Mouse (Mus musculus) left cerebral cortex, postnatal 4 days (tissue): ENCODE results near the gene Vps37b. TPM values are rescaled to one million over a fixed set of nuclear protein-coding genes. Genes with fewer than 3 reads are reported as not detected.

Experiments used
- DNase-seq: peaks from one replicate; pipeline ENCODE4 v3.0.0-alpha.2; 2022
- intact Hi-C: fragments of 180-260 bp; cut with DNase I; formaldehyde crosslinking; loops from one replicate; pipeline ENCODE4 v1.15.1; 2025
- total RNA-seq, 2 experiments: library from RNA; stranded (reverse); gene quantifications; 2 replicates each; pipeline ENCODE4 v1.2.3; 2021

The Vps37b gene
- total RNA-seq, 2 experiments from 2014 or later = 46.2 to 49.9 TPM

DNA sequence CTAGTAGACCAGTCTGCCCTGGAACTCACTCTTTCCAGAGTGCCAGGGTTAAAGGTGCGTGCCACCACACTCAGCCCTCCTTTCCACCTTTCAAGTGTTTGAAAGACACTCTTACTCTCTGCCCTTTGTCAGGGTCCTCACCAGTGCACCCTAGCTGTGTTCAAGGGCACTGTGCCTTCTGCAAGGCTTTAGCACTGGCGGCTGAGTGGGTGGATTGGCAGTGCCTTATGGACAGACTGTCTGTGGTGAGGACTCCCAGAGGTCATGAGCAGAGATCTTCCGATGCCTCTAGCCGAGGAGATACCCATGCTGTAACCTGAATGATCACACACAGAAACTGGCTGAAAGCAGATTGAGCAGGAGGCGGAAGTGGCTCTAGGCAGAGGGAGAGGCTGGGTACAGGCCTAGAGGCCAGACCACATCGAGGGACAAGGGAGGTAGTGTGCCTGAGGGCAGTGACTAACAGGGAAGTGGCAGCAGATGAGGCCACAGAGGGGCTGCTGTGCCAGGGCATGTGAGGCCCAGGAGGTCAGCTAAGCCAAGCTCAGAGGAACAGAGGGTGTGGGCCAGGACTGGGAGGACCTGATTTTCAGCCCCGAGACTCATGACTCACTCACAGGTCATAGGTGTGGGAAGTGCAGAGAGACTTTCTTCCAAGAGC lies 14.8 kb upstream of the Vps37b start:
- no peak for DNase-seq
- intact Hi-C loops = no loop called here

- intact Hi-C loops = no loop called here
- peak; percentile 86 for DNase-seq
Observed at GRCm38 (mm10) chr5:124045453-124046010, 13.5 kb upstream of the Vps37b start.

DNA sequence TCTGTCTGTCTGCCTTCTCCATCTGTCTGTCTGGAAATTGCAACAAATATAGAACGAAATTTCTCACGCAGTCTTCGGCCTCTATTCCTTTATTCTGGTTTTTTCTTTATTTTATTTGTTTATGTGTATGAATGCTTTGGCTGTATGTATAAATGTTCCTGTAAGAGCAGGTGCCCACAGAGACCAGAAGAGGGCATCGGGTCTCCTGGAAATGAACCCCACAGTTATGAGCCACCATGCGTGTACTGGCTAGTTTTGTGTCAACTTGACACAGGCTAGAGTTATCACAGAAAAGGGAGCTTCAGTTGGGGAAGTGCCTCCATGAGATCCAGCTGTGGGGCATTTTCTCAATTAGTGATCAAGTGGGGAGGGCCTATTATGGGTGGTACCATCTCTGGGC lies 11.9 kb upstream of the Vps37b start:
- DNase-seq = no peak
- intact Hi-C loops = no loop called here

DNA sequence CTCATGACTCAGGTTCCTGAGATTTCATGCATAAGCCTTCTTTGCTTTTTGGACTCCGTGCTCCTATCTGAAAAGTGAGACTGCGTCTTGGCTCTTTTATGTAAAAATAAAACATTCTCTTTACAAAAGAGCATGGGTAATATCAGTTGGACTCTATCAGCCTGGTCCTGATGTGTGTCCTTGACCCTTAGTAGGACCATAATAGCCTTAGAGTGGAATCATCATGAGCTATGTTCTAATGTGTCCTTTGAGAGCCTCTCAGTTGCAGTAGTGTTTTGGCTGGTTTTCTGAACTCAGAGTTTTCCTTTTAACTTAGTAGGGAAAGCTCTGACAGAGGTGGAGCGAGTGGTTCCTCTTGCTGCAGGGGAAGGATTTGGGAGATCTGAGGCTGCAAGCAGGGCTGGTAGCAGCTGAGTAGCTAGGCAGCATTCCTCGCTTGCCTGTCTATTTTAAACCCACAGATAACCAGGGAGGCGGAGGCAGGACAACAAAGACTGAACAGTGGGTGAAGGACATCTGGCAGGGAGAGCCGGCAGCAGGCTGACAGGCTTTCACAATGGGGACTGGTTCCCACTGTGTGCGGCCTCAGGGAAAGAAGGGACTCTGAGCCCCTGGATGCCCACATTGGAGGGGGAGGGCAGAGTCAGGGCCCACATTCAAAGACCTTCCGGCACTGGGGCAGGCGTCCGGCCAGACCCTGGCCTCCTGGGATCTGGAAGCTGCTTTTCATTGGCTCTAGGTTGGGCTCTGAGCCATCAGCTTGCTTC lies 11.3 kb upstream of the Vps37b start:
- DNase-seq = peak; percentile 98
- intact Hi-C loops = no loop called here

GRCm38 (mm10) chr5:124041097-124041496 lies 9.0 kb upstream of the Vps37b start:
- no peak for DNase-seq
- intact Hi-C loops = no loop called here

DNA sequence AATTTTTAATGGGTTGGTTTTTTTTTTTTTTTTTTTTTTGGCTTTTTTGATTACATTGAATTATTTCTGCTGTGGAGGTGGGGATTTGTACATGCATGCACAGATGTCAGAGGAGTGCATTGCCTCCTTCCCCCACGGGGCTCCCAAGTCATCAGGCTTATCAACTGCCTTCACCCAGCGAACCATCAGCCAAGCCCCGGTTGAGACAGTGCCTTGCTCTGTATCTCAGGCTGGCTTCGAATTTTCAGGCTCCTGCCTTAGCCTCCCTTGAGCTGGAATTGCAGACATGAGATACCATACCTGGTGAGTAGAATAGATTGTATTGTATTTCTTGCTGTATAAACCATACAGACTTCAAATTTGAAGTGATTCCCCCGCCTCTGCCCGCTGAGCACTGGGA lies 7.5 kb upstream of the Vps37b start:
- intact Hi-C loops = no loop called here
- no peak for DNase-seq

DNA sequence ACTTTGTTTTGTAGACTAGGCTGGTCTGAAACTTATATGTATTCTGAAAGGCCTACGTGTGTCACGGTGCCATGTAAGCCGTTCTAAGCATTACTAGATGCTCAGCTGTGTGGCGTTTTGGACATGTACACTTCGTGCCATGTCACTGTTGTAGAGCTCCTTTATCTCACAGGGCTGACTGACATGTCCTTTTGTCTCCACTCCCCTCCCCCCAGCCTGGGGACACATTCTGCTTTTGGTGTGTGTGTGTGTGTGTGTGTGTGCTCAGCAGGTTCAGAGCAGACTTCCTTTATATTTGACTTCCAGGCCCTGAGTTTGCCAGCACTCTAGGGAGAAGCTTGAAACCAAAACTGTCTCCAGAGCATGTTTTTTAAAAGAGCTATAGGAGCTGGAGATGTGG lies 4.8 kb upstream of the Vps37b start:
- DNase-seq = no peak
- intact Hi-C loops = no loop called here

GRCm38 (mm10) chr5:124036341-124036740 lies 4.3 kb upstream of the Vps37b start:
- intact Hi-C loops = no loop called here
- no peak for DNase-seq

GRCm38 (mm10) chr5:124035806-124036205 lies 3.7 kb upstream of the Vps37b start:
- intact Hi-C loops = no loop called here
- no peak for DNase-seq

DNA sequence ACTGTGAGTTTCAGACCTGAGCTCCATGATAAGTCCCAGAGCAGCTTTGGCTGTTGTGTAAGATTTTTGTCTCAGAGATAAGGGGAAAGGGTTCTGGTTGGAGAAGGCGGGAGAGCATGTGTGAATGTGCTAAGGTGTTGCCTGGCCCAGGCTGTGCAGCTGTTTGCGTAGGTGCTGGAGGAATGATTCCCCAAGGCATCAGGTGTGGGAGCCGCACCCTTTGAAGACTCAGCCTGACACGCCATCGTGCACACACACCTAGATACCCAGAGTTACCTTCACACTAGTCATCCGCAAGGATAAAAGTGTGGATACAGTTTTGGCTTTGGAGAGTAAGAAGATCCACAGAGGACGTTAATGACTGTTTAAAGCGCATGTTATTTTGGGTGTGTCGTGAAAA lies 3.3 kb upstream of the Vps37b start:
- no peak for DNase-seq
- intact Hi-C loops = no loop called here

- intact Hi-C loops = no loop called here
- no peak for DNase-seq
Observed at GRCm38 (mm10) chr5:124034471-124034870, 2.4 kb upstream of the Vps37b start.

DNA sequence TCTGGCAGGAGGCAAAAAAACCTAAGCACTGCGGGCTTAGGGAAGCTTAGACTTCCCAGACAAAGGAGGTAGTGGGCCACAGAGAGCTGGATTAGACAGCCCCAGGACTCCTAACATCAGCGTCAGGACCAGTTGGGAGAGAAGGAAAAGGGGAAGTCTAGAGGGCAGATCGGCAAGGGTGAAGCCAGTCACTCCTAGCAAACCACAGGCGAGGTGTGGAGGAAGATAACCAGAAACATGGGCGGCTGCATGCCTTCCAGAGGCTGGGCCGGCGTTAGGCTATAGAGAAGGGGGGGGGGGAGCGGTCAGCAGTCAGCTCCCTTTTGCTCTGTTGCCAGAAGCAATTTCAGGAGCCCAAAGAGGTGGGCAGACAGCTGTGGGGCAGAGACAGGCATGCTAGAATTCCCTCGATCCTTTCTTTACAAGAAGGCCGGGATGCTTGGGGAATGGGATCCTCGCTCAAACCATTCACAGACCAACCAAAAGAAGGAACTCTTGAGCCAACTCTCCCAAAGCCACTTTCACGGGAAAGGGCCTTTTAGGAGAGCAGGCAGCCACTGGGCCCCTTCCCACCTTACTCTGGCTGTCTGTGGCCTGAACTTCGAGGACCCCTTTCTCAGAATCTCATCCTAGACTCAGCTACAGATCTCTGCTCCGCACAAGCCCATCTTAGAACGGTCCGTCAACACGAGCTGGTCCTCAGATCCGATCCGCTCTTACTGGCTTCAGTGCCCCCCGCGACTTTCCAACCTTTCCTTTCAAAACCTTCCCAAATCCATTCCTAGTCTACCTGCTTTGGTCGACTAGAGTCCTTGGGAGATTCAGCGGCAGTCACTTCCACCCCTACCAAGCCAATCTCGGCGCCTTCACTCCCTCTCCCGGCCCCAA lies 758 bp downstream of the Vps37b start:
- intact Hi-C loops = no loop called here
- no peak for DNase-seq

DNA sequence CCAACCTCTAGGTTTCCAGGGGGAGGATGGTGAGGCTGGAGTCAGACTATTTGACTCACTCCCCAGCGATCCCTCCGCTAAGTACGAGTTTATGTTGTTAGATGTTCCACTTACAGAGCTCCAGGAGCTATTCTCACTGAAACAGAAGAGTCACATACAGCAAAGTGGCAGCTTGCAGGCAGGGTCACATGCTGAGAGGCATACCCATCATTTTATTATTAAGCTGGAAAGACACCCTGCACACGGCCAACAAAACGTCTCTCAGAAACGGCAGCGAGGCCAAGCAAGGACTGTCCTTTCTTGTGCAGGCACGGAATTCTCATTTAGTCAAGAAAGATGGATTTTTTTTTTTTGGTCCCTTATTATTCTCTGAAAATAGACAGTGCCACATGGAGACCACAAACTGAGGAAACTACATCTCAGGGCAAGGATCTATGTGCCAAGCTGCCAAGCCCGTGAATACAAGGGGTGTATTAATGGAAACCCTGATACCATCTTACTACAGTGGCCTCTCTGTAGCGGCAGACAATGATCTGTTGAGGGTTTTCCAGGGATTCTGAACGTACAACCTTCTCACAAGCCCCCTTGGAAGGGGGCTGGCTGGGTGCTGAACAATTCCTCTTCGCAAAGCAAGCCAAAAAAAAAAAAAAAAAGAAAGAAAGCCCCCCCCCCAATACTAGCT lies 1.5 kb downstream of the Vps37b start:
- DNase-seq = peak; percentile 59
- intact Hi-C loops = no loop called here

DNA sequence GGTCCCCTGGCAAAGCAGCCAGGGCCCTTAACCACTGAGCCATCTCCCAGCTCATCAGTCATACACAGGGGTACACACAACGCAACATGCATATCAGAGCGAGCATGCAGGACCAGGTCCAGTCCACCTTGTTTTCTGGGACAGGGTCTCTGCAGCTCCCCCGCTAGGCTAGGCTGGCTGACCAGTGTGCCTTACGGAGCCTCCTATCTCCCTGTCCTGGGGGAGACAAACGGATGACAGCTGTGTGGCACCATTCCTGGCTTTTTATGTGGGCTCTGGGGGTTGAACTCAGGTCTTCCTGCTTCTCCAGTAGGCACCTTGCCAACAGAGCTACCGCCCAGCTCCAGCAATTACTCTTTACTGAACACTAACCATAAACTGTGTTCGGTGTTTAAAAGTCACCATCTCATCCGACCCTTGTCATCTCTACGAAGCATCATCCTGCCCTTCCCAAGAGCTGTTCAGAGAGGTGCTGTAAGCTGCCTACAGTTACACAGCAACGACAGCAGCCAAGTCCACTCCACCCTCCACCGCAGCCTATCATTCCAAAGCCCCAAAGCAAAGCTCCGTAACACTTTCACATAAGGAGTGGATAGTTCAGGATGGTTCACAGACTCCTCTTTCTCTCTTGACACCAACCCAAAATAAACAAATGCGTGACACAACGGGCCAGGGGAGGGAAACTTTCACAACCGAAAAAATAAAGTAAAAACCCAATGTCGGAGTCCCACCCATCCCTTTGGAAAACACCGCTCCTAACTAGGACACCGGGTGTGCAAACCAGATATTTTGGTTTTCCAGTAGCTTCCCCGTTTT lies 2.6 kb downstream of the Vps37b start:
- DNase-seq = peak; percentile 39
- intact Hi-C loops = no loop called here

DNA sequence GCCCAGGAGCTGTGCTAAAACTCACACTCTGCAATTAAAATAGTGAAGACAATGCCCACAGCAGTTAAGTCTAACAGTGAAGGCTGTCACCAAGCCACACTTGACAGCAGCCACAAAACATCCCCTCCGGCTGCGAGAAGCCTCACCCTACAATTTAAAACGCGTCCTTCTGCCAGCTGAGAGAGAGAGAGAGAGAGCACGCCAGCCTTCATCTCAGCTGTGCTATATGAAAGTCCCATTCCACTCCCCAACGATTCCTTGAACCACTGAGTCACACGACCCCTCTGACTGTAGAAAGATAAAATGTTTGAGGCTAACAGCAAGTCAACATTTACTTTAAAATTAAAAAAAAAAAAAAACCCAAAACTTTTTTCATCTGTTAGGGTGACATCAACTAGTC lies 3.4 kb downstream of the Vps37b start:
- DNase-seq = no peak

DNA sequence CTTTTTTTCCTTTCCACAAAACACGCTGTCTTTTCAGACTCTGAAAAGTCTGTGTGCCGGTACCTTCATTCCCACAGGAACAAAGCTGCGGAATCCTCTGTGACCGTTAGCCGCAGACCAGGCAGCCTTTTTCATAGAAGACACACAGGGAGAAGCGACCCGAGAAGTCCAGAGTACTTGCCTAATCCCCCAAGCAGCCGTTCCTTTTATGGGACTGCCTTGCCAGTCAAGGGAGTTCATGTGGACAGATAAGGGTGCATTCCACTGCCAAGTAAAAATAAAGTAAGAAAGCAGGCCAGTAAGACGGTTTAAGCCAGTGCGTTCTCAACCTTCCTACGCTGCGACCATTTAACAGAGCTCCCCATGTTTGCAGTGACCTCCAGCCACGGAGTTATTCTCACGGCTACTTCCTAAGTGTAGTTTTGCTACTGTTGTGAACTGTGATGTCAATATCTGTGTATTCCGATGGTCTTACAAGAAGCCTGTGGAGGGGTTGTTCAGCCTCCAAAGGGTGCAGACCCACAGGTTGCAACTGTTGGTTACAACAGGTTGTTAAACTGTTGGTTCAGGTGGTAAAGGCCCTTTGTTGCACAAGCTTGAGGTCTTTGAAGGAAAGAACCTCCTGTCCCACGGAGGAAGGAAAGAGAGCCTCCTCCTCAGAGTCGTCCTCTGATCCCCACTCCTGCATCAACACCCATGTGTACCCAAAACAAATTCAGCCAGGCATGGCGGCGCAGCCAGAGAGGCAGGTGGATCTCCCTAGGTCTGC lies 4.2 kb downstream of the Vps37b start:
- DNase-seq = no peak
- intact Hi-C loops = no loop called here

More for the DNA sequence above, 3.4 kb downstream of the Vps37b start:
- intact Hi-C loops = no loop called here

- DNase-seq = no peak
- intact Hi-C loops = no loop called here
Observed at GRCm38 (mm10) chr5:124026568-124026967, 5.5 kb downstream of the Vps37b start.

- DNase-seq = no peak
Observed at GRCm38 (mm10) chr5:124025587-124026441, 6.3 kb downstream of the Vps37b start.

More at GRCm38 (mm10) chr5:124025587-124026441, 6.3 kb downstream of the Vps37b start:
- intact Hi-C loops = no loop called here
